ENCODE assay signal across 23 mouse cellular contexts in genomic region chr7:116485062-116485601, GRCm38 (mm10).
"Had no signal": no experiment of that assay in that cellular context is flagged by ENCODE, and none has a peak within 500 bp of the region (broad histone marks: within the 10 kb centered on the region; RNA-seq: fewer than 3 reads in every experiment).

No protein-coding gene starts in this region.

- ATAC-seq: hindbrain, embryonic 16.5 days; intestine, embryonic 15.5 days; intestine, postnatal 0 days had no signal

- H3K27ac ChIP-seq: gastrocnemius, adult 2 months; heart, embryonic 10.5 days; hindbrain, embryonic 10.5 days; hindbrain, embryonic 12.5 days; hindbrain, embryonic 14.5 days; intestine, embryonic 15.5 days; layer of hippocampus, adult 2 months; left cerebral cortex, adult 2 months; limb, embryonic 13.5 days; limb, embryonic 15.5 days; liver, embryonic 13.5 days had no signal

- DNase-seq: gastrocnemius, adult 2 months; gastrocnemius, postnatal 10 days; gastrocnemius, postnatal 25 days; heart, adult 18-20 months; heart, postnatal 10 days; heart, postnatal 4 days; kidney, postnatal 10 days; kidney, postnatal 25 days; kidney, postnatal 4 days; left cerebral cortex, postnatal 4 days; liver, embryonic 13.5 days had no signal

- H3K4me1 ChIP-seq: hindbrain, embryonic 10.5 days; hindbrain, embryonic 12.5 days; intestine, embryonic 15.5 days; limb, embryonic 13.5 days; limb, embryonic 15.5 days; liver, embryonic 13.5 days had no signal

- H3K9ac ChIP-seq: heart, embryonic 12.5 days; hindbrain, embryonic 12.5 days; hindbrain, embryonic 14.5 days; intestine, embryonic 15.5 days; limb, embryonic 13.5 days; limb, embryonic 15.5 days; liver, embryonic 13.5 days had no signal

- H3K36me3 ChIP-seq: heart, embryonic 10.5 days; heart, embryonic 12.5 days; hindbrain, embryonic 10.5 days; hindbrain, embryonic 12.5 days; intestine, embryonic 15.5 days; limb, embryonic 13.5 days; limb, embryonic 15.5 days; liver, embryonic 13.5 days had no signal

- H3K4me2 ChIP-seq: heart, embryonic 12.5 days; hindbrain, embryonic 12.5 days; hindbrain, embryonic 14.5 days; intestine, embryonic 15.5 days; limb, embryonic 13.5 days; limb, embryonic 15.5 days; liver, embryonic 13.5 days had no signal

- H3K27me3 ChIP-seq: heart, embryonic 12.5 days; hindbrain, embryonic 12.5 days; intestine, embryonic 15.5 days; limb, embryonic 13.5 days; limb, embryonic 15.5 days had no signal

- H3K4me3 ChIP-seq: gastrocnemius, adult 2 months; heart, embryonic 10.5 days; heart, embryonic 12.5 days; hindbrain, embryonic 10.5 days; hindbrain, embryonic 12.5 days; intestine, embryonic 15.5 days; layer of hippocampus, adult 2 months; left cerebral cortex, adult 2 months; limb, embryonic 13.5 days; limb, embryonic 15.5 days; liver, embryonic 13.5 days had no signal

- H3K9me3 ChIP-seq: heart, embryonic 10.5 days; heart, embryonic 12.5 days; hindbrain, embryonic 10.5 days; hindbrain, embryonic 12.5 days; intestine, embryonic 15.5 days; limb, embryonic 13.5 days; limb, embryonic 15.5 days; liver, embryonic 13.5 days had no signal
